Comparison of ENCODE assay signal across 27 mouse cellular contexts in the genomic region with DNA sequence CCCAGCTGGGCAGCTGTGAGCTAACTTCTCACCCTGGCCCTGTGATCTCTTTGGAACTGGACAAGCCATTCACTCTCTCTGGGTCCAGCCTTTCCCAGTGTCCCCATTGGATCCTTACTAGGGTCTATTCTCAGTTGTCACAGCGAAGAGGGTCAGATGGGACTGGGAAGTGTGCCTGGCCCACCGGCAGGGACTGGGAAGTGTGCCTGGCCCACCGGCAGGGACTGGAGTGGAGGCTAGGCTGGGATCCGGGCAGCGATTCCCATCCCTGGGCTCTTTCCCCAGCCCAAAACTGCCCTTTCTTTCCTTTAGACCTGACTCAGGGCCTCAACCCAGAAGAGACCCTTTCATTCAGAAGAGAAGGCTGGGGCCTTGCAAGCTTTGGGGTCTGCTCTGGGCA. TPM values are rescaled to one million over a fixed set of nuclear protein-coding genes. Genes with fewer than 3 reads are reported as not detected.
"Had no signal": no experiment of that assay in that cellular context is flagged by ENCODE, and none has a peak within 500 bp of the region (broad histone marks: within the 10 kb centered on the region; RNA-seq: fewer than 3 reads in every experiment).

No protein-coding gene starts in this region.

- ATAC-seq: hindbrain, embryonic 16.5 days; inflammation-experienced regulatory T-cells, adult 6 months; intestine, embryonic 15.5 days; intestine, postnatal 0 days had no signal

- H3K36me3 ChIP-seq: heart, embryonic 10.5 days; heart, embryonic 12.5 days; hindbrain, embryonic 10.5 days; hindbrain, embryonic 12.5 days; intestine, embryonic 15.5 days; limb, embryonic 10.5 days; limb, embryonic 12.5 days; liver, embryonic 13.5 days had no signal

- DNase-seq: gastrocnemius, adult 2 months; gastrocnemius, postnatal 10 days; gastrocnemius, postnatal 25 days; heart, adult 18-20 months; heart, postnatal 10 days; heart, postnatal 4 days; kidney, adult 18-20 months; kidney, adult 8-10 months; kidney, postnatal 10 days; kidney, postnatal 25 days; kidney, postnatal 4 days; liver; liver, embryonic 13.5 days had no signal

- H3K4me3 ChIP-seq: gastrocnemius, adult 2 months; heart, embryonic 10.5 days; heart, embryonic 12.5 days; hindbrain, embryonic 10.5 days; hindbrain, embryonic 12.5 days; intestine, embryonic 15.5 days; layer of hippocampus, adult 2 months; left cerebral cortex, adult 2 months; limb, embryonic 10.5 days; limb, embryonic 12.5 days; liver, embryonic 13.5 days had no signal

- H3K27ac ChIP-seq: gastrocnemius, adult 2 months; heart, embryonic 10.5 days; hindbrain, embryonic 12.5 days; hindbrain, embryonic 14.5 days; intestine, embryonic 15.5 days; layer of hippocampus, adult 2 months; left cerebral cortex, adult 2 months; limb, embryonic 10.5 days; limb, embryonic 12.5 days; liver, embryonic 13.5 days had no signal

- H3K4me2 ChIP-seq: heart, embryonic 12.5 days; hindbrain, embryonic 12.5 days; hindbrain, embryonic 14.5 days; intestine, embryonic 15.5 days; limb, embryonic 12.5 days; liver, embryonic 11.5 days; liver, embryonic 13.5 days had no signal

- H3K27me3 ChIP-seq: intestine, embryonic 15.5 days; limb, embryonic 12.5 days; liver, embryonic 13.5 days had no signal

- H3K9me3 ChIP-seq: heart, embryonic 10.5 days; heart, embryonic 12.5 days; hindbrain, embryonic 10.5 days; hindbrain, embryonic 12.5 days; intestine, embryonic 15.5 days; limb, embryonic 10.5 days; limb, embryonic 12.5 days; liver, embryonic 13.5 days had no signal

- H3K4me1 ChIP-seq: heart, embryonic 10.5 days; heart, embryonic 12.5 days; intestine, embryonic 15.5 days; limb, embryonic 12.5 days; liver, embryonic 13.5 days had no signal

- H3K9ac ChIP-seq: heart, embryonic 12.5 days; hindbrain, embryonic 12.5 days; hindbrain, embryonic 14.5 days; intestine, embryonic 15.5 days; limb, embryonic 12.5 days; liver, embryonic 13.5 days had no signal

RNA-seq across cellular contexts. Expression of a gene that starts 27.4 kb away (rescaled TPM):
- polyA plus RNA-seq: hindbrain, embryonic 14.5 days; hindbrain, embryonic 16.5 days; inflammation-experienced regulatory T-cells, adult 6 months; liver, embryonic 11.5 days had no signal
